Mouse (Mus musculus) testis, adult 2 months (tissue): ENCODE results near the gene Pop5.

Experiments used
- CTCF ChIP-seq: fragments of 200-500 bp; IDR thresholded peaks from 2 replicates; pipeline ENCODE4 v1.5.1; 2012; ENCODE audit warnings: low read depth, mild to moderate bottlenecking, inconsistent platforms, low read length, moderate library complexity; ENCODE audit not compliant: control insufficient read depth, insufficient read depth, insufficient replicate concordance
- POLR2A ChIP-seq: fragments of 200-500 bp; IDR thresholded peaks from 2 replicates; pipeline ENCODE4 v1.6.1; 2012; ENCODE audit warnings: low read depth, mild to moderate bottlenecking, inconsistent platforms, low read length, moderate library complexity; ENCODE audit not compliant: control insufficient read depth

DNA sequence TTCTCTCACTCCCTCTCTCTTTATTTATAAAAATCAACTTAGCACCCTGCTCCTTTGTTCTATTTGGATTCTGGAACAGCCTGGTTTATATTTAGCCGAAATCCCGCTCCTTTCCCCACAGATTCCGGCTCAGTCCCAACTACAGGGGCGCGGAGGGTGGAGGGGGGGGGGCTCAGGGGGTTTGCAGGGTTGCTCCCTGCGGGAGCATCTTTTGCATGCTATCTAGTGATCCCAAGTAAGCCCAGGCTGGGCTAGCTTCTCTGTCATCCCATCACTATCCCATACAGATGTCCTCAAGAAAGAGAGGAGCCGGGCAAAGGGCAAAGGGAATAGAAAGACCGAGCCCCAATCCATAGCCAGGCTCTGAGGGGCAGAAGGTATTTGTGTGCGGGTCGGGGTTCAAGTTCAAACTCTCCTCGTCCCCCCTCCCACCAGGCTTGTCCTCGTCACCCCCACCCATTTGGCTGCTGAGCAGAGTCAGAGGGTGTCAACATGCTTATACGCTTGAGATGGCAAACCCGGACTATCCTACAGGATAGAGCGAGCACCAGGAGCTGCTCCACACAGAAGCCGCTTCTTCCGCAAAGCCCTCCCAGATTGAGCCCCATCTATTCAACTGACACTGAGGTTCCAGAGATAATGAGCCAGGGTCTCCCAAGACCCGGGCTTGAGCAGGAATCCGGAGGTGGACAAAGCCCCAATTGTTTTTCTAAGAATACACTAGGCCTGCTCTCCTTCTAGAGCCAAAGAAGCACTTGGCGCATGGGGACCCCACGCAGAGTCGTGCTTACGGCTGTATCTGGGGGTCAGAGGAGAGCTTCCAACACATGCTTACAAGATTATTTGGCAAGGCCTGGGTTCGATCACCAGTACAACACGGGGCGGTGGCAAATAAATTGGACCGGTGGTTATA lies 20.1 kb upstream of the Pop5 start:
- TF ChIP-seq POLR2A: no peak
- no peak for TF ChIP-seq CTCF
